Mouse (Mus musculus): Measurements from ENCODE around the gene Hist2h3c1.

GRCm38 (mm10) chr3:96251787-96252186 is 5.3 kb downstream of the Hist2h3c1 start:
- TF ChIP-seq CTCF (IDR thresholded peaks at IDR 0.05) = no peak
- TF ChIP-seq EP300 (IDR thresholded peaks at IDR 0.05; ENCODE audit: insufficient read depth, low read depth, low read length) = no peak
- TF ChIP-seq POLR2A (IDR thresholded peaks at IDR 0.05; ENCODE audit: insufficient read depth, low read depth, low read length) = no peak
